Mouse (Mus musculus) gastrocnemius, postnatal 25 days (tissue): Measurements from ENCODE around the gene Akirin2. TPM values are rescaled to one million over a fixed set of nuclear protein-coding genes. Genes with fewer than 3 reads are reported as not detected.
A peak's percentile ranks its signal among the peaks of the same experiment; 100 is the strongest.

Source experiments
- DNase-seq: peaks from one replicate; pipeline ENCODE4 v3.0.0; 2022
- total RNA-seq, 2 experiments: library from RNA; stranded (reverse); gene quantifications; 1 replicate in 1 of 2; 2 replicates in 1 of 2; pipeline ENCODE4 v1.2.3; 2021

Akirin2 gene
- total RNA-seq, 2 experiments from 2014 or later = 36.7 to 45.4 TPM

GRCm38 (mm10) chr4:34584871-34585607 is 34.3 kb downstream of the Akirin2 start:
- no peak for DNase-seq

- DNase-seq = no peak
These were observed 52.4 kb downstream of the Akirin2 start for GRCm38 (mm10) chr4:34603123-34603522.

DNA sequence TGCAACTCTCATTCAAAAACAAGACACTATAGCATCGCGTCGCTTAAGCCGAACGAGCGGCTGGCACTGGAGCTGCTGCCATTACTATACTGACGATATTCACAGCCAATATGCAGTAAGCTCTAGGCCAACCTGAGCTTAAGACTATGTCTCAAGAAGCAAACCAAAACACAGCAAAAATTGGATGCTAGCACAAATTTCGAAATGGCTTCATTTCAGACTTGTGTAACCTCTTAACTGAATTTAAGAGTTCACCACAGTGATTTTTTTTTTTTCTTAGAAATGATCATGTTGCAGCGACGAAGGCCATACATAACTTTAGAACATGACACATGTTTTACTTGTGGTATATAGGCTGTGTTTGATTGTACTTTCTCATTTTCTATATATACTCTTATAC is 55.9 kb downstream of the Akirin2 start:
- DNase-seq = no peak

GRCm38 (mm10) chr4:34613571-34614145 is 62.9 kb downstream of the Akirin2 start:
- no peak for DNase-seq

GRCm38 (mm10) chr4:34614630-34615094 is 63.9 kb downstream of the Akirin2 start, which contains the start of the genes Orc3 and Rars2:
Gene Orc3 (minus strand): TSS chr4:34614944.
Gene Rars2 (plus strand): TSS chr4:34614957.
- peak; percentile 89 for DNase-seq

- DNase-seq = no peak
These were observed 64.6 kb downstream of the Akirin2 start for GRCm38 (mm10) chr4:34615303-34615702.

DNA sequence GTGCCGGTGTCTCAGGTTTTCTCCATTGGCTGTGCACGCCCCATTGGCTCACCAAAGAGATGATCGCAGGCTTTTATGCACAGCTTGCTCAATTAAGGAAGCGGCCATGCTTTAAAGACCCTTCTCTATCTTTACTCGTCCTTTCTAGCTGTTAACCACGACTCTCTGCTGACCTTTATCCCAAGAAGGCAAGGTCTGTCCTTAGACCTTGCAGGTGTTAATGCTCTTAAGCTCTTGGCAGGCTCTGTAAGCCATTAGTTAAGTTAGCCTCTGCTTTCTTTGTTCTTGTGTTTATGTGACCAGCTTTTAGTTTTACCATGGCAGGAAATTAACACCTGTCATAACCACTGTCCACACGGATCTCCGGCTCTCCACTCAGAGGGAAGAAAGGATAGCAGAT is 65.4 kb downstream of the Akirin2 start:
- DNase-seq = no peak

Other genes starting within 250 kb of the Akirin2 start
- 10 to 100 TPM; 29.4 to 35.2 TPM for gene Orc3, start 64.0 kb downstream of the Akirin2 start, total RNA-seq
- 10 to 100 TPM; 14.9 to 16.5 TPM for gene Rars2, start 64.0 kb downstream of the Akirin2 start, total RNA-seq
- 10 to 100 TPM; 10.5 to 11.4 TPM for gene Slc35a1, start 136.5 kb downstream of the Akirin2 start, total RNA-seq
- not detected for gene Cfap206, start 179.3 kb downstream of the Akirin2 start, total RNA-seq
- gene Gm136, start 205.3 kb downstream of the Akirin2 start, total RNA-seq = not detected
- gene Smim8, start 227.5 kb downstream of the Akirin2 start, total RNA-seq = 10 to 100 TPM; 21.1 to 24.4 TPM